Mouse (Mus musculus) adrenal gland, postnatal 36 days (tissue): ENCODE measurements around the gene Casp3. TPM values are rescaled to one million over a fixed set of nuclear protein-coding genes. Genes with fewer than 3 reads are reported as not detected.

Source experiments
- DNase-seq, 2 experiments: peaks; one replicate each; pipeline ENCODE4 v3.0.0; 2021; ENCODE audit warnings: mixed read lengths in 1 of 2
- total RNA-seq, 2 experiments: library from RNA; stranded (reverse); gene quantifications; 2 replicates each; pipeline ENCODE4 v1.2.3; 2021

Casp3 gene
- total RNA-seq, 2 experiments from 2014 or later: 17.3 to 22.4 TPM

DNA sequence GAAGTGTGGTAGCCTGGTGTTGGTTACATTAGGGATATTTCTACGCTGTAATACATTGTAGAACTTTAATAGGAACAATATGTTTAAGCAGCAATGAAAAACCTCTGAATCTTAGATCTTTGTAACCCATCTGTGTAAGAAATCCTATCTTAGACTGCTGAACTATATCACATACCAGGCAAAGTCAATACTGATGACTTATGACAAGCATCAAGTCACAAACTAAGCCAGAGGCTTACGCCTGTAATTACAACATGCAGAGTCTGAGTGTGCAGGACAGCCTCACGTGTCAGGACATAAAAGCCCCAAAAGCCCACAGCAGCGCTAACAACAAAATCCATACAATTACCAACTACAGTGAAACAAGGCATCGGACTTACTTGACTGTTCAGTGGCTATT lies 13.5 kb upstream of the Casp3 start:
- no peak for DNase-seq

- no peak for DNase-seq
These were observed 10.2 kb upstream of the Casp3 start for GRCm38 (mm10) chr8:46606930-46607329.

DNA sequence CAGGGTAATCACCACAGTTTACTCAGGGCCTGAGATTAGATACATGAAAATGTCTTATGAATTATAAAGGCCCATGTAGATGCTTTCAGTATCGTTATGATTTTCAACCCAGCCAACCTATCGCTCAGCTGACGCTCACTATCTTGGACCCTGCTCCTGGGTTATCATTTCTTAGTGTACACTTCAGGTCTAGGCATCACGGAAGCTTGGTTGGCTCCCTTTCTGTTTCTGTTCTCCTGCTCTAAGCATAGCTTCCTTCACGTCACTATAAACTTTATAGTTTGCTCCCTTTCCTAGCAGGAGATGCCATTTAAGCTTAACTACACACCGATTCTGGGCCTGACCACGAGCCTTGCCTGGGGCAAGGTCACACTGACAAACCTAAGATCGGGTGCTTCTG lies 5.5 kb upstream of the Casp3 start:
- no peak for DNase-seq

- DNase-seq: no peak
These were observed 4.2 kb upstream of the Casp3 start for GRCm38 (mm10) chr8:46612913-46613312.

DNA sequence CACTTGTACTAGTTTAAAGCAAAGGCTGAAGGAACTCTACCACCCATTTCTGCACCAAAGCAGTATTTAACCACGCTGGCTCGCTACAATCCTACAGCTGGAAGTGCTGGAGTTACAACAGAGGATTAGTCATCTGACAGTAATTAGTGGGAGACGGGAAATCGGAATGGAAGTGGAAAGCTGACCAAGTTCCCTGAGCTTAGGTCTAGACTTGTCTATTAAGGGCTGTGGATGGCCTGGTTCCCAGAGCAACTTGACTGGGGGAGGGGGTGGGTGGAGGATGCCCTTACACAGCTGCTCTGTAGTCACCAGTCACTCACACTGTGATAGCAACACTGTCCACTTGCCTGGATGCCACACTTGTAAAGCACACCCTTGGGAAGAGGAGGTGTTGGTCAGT lies 3.7 kb upstream of the Casp3 start:
- no peak for DNase-seq

GRCm38 (mm10) chr8:46615936-46616335 lies 1.2 kb upstream of the Casp3 start:
- DNase-seq: no peak

- no peak for DNase-seq
These were observed 864 bp downstream of the Casp3 start for GRCm38 (mm10) chr8:46617690-46618620.

- no peak for DNase-seq
These were observed 1.7 kb downstream of the Casp3 start for GRCm38 (mm10) chr8:46618639-46619320.

- DNase-seq: no peak
These were observed 5.6 kb downstream of the Casp3 start for GRCm38 (mm10) chr8:46622446-46623270.

DNA sequence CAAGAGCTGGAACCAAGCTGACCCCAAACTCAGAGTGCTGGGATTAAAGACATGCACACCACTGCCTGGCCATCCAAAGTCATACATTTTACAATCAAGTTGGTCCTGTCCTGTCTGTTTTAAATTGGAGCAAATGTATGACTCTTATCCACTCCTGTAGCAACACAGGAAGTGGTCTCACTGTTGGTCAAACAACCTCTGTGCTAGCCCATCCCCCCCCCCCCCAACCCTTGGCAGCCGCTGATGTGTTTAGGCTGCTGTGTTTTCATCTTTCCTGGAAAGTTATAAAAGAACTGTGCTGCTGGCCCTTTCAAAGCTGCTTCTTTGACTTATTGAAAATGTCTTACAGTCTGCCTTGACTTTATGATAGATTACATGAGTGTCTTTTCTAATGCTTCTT lies 8.1 kb downstream of the Casp3 start:
- no peak for DNase-seq

GRCm38 (mm10) chr8:46626642-46627041 lies 9.6 kb downstream of the Casp3 start:
- DNase-seq: no peak

- DNase-seq: no peak
These were observed 10.8 kb downstream of the Casp3 start for GRCm38 (mm10) chr8:46627881-46628280.

DNA sequence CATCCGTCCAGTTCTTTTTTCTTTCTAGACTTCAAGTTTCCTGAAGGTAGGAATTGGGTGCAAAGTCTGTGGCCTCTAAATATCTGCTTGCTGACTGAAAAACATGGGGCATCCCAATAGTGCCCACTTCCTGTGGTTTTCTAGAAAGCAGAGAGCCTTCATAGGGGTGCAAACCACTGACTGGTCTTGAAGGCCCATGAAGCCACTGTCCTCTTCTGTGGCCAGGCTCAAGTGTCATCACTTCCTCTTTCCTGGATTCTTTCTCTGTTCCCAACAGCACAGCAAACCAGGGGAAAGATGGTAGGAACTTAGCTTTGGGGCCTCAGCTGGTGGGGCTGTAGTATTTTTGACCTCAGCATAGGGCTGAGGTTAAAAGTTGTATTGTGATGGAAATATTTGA lies 11.6 kb downstream of the Casp3 start:
- DNase-seq: no peak

GRCm38 (mm10) chr8:46630422-46630821 lies 13.3 kb downstream of the Casp3 start:
- no peak for DNase-seq

DNA sequence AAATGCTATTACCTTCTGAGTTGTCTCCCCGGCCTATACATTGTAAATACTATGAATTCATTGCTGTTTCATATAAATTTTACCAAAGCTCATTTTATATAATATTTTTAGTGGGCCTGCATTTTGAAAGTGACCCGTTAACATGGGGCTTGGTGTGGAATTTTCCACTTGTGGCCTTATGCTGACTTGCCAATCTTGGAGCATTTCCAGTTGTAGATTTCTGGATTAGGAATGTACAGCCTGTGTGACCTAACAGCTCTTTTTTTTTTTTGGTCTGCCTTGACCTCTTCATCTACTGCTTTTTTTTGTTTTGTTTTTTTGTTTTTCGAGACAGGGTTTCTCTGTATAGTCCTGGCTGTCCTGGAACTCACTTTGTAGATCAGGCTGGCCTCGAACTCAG lies 13.8 kb downstream of the Casp3 start:
- DNase-seq: no peak

- peak; percentile 44 to 66 for DNase-seq
These were observed 22.0 kb downstream of the Casp3 start for GRCm38 (mm10) chr8:46639010-46639571.

DNA sequence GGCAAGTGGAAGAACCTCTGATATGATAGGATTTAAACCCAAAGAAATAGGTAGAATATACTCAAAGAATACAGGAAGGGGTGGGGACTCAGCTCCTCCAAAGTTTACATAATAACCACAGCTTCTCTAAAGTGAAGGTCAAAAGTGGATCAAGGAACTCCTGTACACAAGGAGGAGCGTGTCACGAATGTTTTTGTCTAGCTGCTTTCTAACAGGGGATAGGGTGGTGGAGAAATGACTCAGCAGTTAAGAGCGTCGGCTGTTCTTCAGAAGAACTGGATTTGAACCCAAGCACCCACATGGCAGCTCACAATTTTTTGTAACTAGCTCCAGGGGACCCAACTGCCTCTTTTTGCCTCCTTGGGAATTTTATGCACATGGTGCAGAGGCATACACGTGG lies 22.8 kb downstream of the Casp3 start:
- no peak for DNase-seq

GRCm38 (mm10) chr8:46641272-46641671 lies 24.2 kb downstream of the Casp3 start:
- DNase-seq: no peak

DNA sequence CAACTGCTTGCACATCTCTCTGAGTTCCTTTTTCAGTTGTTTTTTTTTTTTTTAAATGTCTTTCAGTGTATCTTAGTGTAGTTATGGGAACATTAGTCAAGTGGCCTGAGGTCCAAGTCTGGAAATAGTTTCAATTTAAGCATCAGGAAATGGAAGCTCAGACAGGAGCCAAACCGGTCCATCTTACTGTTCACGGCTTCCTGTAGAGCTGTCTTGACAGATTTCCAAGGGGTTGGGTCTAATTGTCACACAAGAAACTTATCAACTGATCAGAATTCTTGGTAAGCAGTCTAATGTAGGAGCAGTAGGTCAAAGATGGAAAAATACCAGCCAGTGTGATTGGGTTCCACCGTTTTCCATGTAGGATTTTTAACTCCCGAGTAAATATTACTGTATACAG lies 31.3 kb downstream of the Casp3 start:
- DNase-seq: no peak

- peak; percentile 75 to 79 for DNase-seq
These were observed 34.8 kb downstream of the Casp3 start for GRCm38 (mm10) chr8:46651872-46652271.

DNA sequence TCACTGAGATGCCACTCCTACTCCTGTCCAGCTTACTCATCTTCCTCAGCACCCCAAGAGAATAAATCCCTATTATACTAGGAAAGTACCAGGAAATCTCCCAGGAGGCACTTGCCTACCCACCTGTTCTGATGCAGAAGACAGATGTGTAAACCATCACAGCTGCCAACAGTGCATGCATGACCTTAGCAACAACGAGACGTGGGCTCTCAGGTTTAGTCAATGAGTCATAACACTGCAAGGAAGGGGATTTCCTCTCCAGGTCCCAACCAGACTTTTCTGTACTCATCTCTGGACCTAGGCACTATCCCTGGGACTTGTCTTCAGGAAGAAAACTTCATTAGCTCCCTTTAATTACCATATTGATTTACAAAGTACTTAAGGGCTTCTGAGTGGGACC lies 38.8 kb downstream of the Casp3 start:
- no peak for DNase-seq

- DNase-seq: peak; percentile 60 to 76
These were observed 54.4 kb downstream of the Casp3 start for GRCm38 (mm10) chr8:46671496-46671895.
